Mouse (Mus musculus) cerebellum, adult 2 months (tissue): ENCODE data around the gene Plekha8.

Source experiments
- CTCF ChIP-seq: fragments of 200-500 bp; IDR thresholded peaks from 2 replicates; pipeline ENCODE4 v1.5.1; 2011; ENCODE audit warnings: low read depth, mild to moderate bottlenecking, control low read depth, low read length, moderate library complexity, borderline replicate concordance; ENCODE audit not compliant: insufficient read depth
- POLR2A ChIP-seq: fragments of 200-500 bp; IDR thresholded peaks from 2 replicates; pipeline ENCODE4 v1.6.1; 2011; ENCODE audit warnings: low read length, control low read depth, borderline replicate concordance; ENCODE audit not compliant: insufficient read depth

DNA sequence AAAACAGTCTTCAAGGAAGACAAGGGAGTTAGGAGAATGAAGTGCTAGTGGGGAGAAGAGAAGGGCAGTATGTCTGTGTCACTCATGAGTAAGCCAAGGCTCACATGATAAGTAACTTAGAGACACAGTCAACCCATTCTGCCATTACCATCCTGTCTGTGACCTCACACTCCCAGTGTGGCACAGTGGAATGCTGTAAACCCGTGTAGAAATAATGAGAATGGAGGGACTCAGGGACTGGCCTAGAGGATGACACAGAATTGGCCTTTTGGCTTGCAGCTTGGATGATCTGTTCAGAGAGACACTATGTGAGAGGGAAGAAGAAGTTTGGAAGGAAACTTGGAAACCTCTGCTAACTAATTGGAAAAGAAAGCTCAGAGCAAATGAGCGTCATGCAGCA lies 8.0 kb downstream of the Plekha8 start:
- TF ChIP-seq POLR2A (no peak), CTCF (no peak)
